Mouse (Mus musculus) NIH3T3 (cell line): ENCODE measurements around the gene Dip2c.

ENCODE experiments used
- DNase-seq: peaks from one replicate; pipeline ENCODE4 v3.0.0-alpha.2; 2012; ENCODE audit warnings: low read depth

Gene Dip2c

GRCm38 (mm10) chr13:9538556-9538955 lies 262.2 kb downstream of the Dip2c start:
- no peak for DNase-seq

GRCm38 (mm10) chr13:9547698-9548344 lies 271.5 kb downstream of the Dip2c start:
- DNase-seq: no peak

- no peak for DNase-seq
Observed at GRCm38 (mm10) chr13:9562099-9562498, 285.8 kb downstream of the Dip2c start.

- DNase-seq: peak; percentile 49
Observed at GRCm38 (mm10) chr13:9562921-9563320, 286.6 kb downstream of the Dip2c start.

- DNase-seq: no peak
Observed at GRCm38 (mm10) chr13:9568852-9569251, 292.5 kb downstream of the Dip2c start.

- no peak for DNase-seq
Observed at GRCm38 (mm10) chr13:9576686-9577085, 300.4 kb downstream of the Dip2c start.

GRCm38 (mm10) chr13:9578456-9578855 lies 302.1 kb downstream of the Dip2c start:
- peak; percentile 41 for DNase-seq

- DNase-seq: no peak
Observed at GRCm38 (mm10) chr13:9581821-9582220, 305.5 kb downstream of the Dip2c start.

- DNase-seq: no peak
Observed at GRCm38 (mm10) chr13:9583579-9583978, 307.3 kb downstream of the Dip2c start.

GRCm38 (mm10) chr13:9599334-9600096 lies 323.2 kb downstream of the Dip2c start:
- no peak for DNase-seq

- DNase-seq: no peak
Observed at GRCm38 (mm10) chr13:9601350-9601749, 325.0 kb downstream of the Dip2c start.

GRCm38 (mm10) chr13:9611229-9611628 lies 334.9 kb downstream of the Dip2c start:
- no peak for DNase-seq

- no peak for DNase-seq
Observed at GRCm38 (mm10) chr13:9632684-9633083, 356.4 kb downstream of the Dip2c start.

GRCm38 (mm10) chr13:9635951-9636350 lies 359.6 kb downstream of the Dip2c start:
- peak; percentile 11 for DNase-seq

- DNase-seq: peak; percentile 63
Observed at GRCm38 (mm10) chr13:9636505-9636904, 360.2 kb downstream of the Dip2c start.

GRCm38 (mm10) chr13:9637949-9638348 lies 361.6 kb downstream of the Dip2c start:
- no peak for DNase-seq

- DNase-seq: no peak
Observed at GRCm38 (mm10) chr13:9648716-9649115, 372.4 kb downstream of the Dip2c start.

- DNase-seq: no peak
Observed at GRCm38 (mm10) chr13:9649894-9650293, 373.6 kb downstream of the Dip2c start.

GRCm38 (mm10) chr13:9650580-9650979 lies 374.3 kb downstream of the Dip2c start:
- no peak for DNase-seq

- no peak for DNase-seq
Observed at GRCm38 (mm10) chr13:9653018-9653417, 376.7 kb downstream of the Dip2c start.

- DNase-seq: no peak
Observed at GRCm38 (mm10) chr13:9656613-9657012, 380.3 kb downstream of the Dip2c start.

- DNase-seq: peak; percentile 42
Observed at GRCm38 (mm10) chr13:9660711-9661110, 384.4 kb downstream of the Dip2c start.

GRCm38 (mm10) chr13:9663593-9663992 lies 387.3 kb downstream of the Dip2c start:
- DNase-seq: no peak
